Mouse (Mus musculus) CH12.LX (cell line): ENCODE data around the gene Adam17.

Experiments
- CHD2 ChIP-seq: IDR thresholded peaks from 2 replicates; pipeline ENCODE4 v1.6.1; 2011; ENCODE audit warnings: low read length, improper control_type of control experiment
- CTCF ChIP-seq, 2 experiments: IDR thresholded peaks in 1 of 2; conservative IDR thresholded peaks in 1 of 2; 2 replicates each; pipeline ENCODE4 v1.5.1; 2011 to 2012; ENCODE audit warnings: low read depth in 2 of 2, low read length in 2 of 2, improper control_type of control experiment in 1 of 2, inconsistent platforms in 1 of 2, mild to moderate bottlenecking in 1 of 2, moderate library complexity in 1 of 2
- HCFC1 ChIP-seq: IDR thresholded peaks from 2 replicates; pipeline ENCODE4 v1.6.1; 2012; ENCODE audit warnings: low read depth, mild to moderate bottlenecking, inconsistent platforms, low read length, improper control_type of control experiment
- JUN ChIP-seq: IDR thresholded peaks from 2 replicates; pipeline ENCODE4 v1.6.1; 2011; ENCODE audit warnings: low read depth, mild to moderate bottlenecking, low read length, improper control_type of control experiment, moderate library complexity; ENCODE audit not compliant: insufficient read depth
- MAFK ChIP-seq: IDR thresholded peaks from 2 replicates; pipeline ENCODE4 v1.6.1; 2011; ENCODE audit warnings: low read length, improper control_type of control experiment; ENCODE audit not compliant: insufficient replicate concordance
- MAX ChIP-seq: IDR thresholded peaks from 2 replicates; pipeline ENCODE4 v1.6.1; 2011; ENCODE audit warnings: low read length, improper control_type of control experiment
- POLR2A ChIP-seq: IDR thresholded peaks from 2 replicates; pipeline ENCODE4 v1.6.1; 2011; ENCODE audit warnings: low read depth, mild to moderate bottlenecking, improper control_type of control experiment, low read length

DNA sequence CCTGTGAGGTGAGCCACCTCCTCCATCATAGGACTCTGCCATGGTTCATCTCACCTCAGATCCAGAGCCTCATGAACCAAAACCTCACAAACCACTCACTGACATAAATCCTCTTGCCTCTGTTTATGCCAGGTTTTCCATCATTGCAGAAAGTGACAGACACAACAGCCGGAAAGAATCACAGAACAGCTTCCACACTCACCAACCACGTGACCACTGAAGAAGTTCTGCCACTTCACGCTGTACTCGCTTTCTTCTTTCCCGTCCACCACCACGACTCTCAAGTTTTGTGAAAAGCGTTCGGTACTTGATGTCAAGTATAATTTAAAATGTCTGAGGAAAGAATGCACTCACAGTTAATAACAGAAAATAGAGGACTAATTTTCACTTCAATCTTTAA is 19.8 kb downstream of the Adam17 start:
- no peak for TF ChIP-seq MAX
- no peak for TF ChIP-seq CHD2
- no peak for TF ChIP-seq CTCF (conservative IDR thresholded peaks at IDR 0.05 in 1 of 2, IDR thresholded peaks at IDR 0.05 in 1 of 2; ENCODE audit: low read depth in 2 of 2, low read length in 2 of 2)
- no peak for TF ChIP-seq JUN
- no peak for TF ChIP-seq HCFC1
- no peak for TF ChIP-seq MAFK
- no peak for TF ChIP-seq POLR2A
